Mouse (Mus musculus) heart, embryonic 10.5 days (tissue): ENCODE data around the gene Plk3. TPM values are rescaled to one million over a fixed set of nuclear protein-coding genes. Genes with fewer than 3 reads are reported as not detected.

Experiments
- DNase-seq: peaks from one replicate; pipeline ENCODE4 v3.0.0-alpha.2; 2017; ENCODE audit warnings: low spot score
- H3K27ac ChIP-seq: fragments of 300-500 bp; sonication (generic); 2 replicates; pipeline ENCODE4 v1.5.1; 2016; ENCODE audit warnings: mild to moderate bottlenecking
- H3K27me3 ChIP-seq: fragments of 300-500 bp; sonication (generic); 2 replicates; pipeline ENCODE4 v1.6.1; 2016; ENCODE audit warnings: mild to moderate bottlenecking; ENCODE audit not compliant: poor library complexity, insufficient read depth, severe bottlenecking
- H3K36me3 ChIP-seq: fragments of 300-500 bp; sonication (generic); 2 replicates; pipeline ENCODE4 v1.6.1; 2016; ENCODE audit warnings: mild to moderate bottlenecking, moderate library complexity
- H3K4me1 ChIP-seq: fragments of 300-500 bp; sonication (generic); 2 replicates; pipeline ENCODE4 v1.6.1; 2016; ENCODE audit warnings: mild to moderate bottlenecking
- H3K4me3 ChIP-seq: fragments of 300-500 bp; sonication (generic); 2 replicates; pipeline ENCODE4 v1.5.1; 2016; ENCODE audit warnings: mild to moderate bottlenecking, moderate library complexity
- H3K9me3 ChIP-seq: fragments of 300-500 bp; sonication (generic); 2 replicates; pipeline ENCODE4 v1.6.1; 2016; ENCODE audit warnings: mild to moderate bottlenecking, moderate library complexity
- WGBS: fragments of 180-500 bp; shearing (Covaris S2); methylation state at CpG from one replicate; pipeline ENCODE4 v1.1.7; 2016; 5-methylcytosine and 5-hydroxymethylcytosine counted together
- polyA plus RNA-seq: library from polyadenylated mRNA; unstranded; fragments of >200 nt; fragmentation: Nextera tagmentation; extraction: Ambion mirVana; gene quantifications from 2 replicates; pipeline ENCODE4 v1.2.1, GENCODE M21; 2016

Plk3 gene
- polyA plus RNA-seq, 1 experiment from 2014 or later = 2.4 TPM

GRCm38 (mm10) chr4:117149291-117150211, 15.8 kb upstream of the Plk3 start:
- WGBS = 68% methylated on average over 6 of the region's 6 CpGs
- H3K36me3 ChIP-seq = peaks cover 64% of the 10 kb centered on the region
- no peaks in the 10 kb centered on the region for H3K9me3 ChIP-seq
- no peak overlapping the region for H3K27ac ChIP-seq
- no peaks in the 10 kb centered on the region for H3K27me3 ChIP-seq
- no peak for DNase-seq
- H3K4me1 ChIP-seq = peaks cover 22% of the 10 kb centered on the region; the same call in 1 of the 2 replicates
- no peak overlapping the region for H3K4me3 ChIP-seq

DNA sequence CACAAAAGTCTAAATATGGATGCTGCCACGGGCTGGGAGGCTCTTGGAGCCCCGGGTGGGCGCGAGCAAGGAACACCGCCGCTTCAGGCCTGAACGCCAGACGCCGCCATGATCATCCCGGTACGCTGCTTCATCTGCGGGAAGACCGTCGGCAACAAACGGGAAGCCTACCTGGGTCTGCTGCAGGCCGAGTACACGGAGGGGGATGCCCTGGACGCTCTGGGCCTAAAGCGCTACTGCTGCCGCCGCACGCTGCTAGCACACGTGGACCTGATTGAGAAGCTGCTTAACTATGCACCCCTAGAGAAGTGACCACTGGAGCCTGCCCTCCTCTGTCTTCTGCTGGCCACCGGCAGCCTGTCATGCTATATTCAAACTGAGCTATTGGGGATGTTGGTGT, 15.1 kb upstream of the Plk3 start:
- 69% methylated on average over 24 of the region's 24 CpGs for WGBS
- no peaks in the 10 kb centered on the region for H3K27me3 ChIP-seq
- no peaks in the 10 kb centered on the region for H3K9me3 ChIP-seq
- H3K27ac ChIP-seq = no peak overlapping the region
- peaks cover 56% of the 10 kb centered on the region for H3K36me3 ChIP-seq
- peaks cover 15% of the 10 kb centered on the region; the same call in 1 of the 2 replicates for H3K4me1 ChIP-seq
- peak; percentile 75 for DNase-seq
- H3K4me3 ChIP-seq = no peak overlapping the region

GRCm38 (mm10) chr4:117148047-117148713, 14.4 kb upstream of the Plk3 start:
- Histone ChIP-seq H3K27me3 (no peaks in the 10 kb centered on the region), H3K4me3 (no peak overlapping the region), H3K36me3 (peaks cover 50% of the 10 kb centered on the region), H3K4me1 (peaks cover 10% of the 10 kb centered on the region; the same call in 1 of the 2 replicates), H3K27ac (no peak overlapping the region), H3K9me3 (no peaks in the 10 kb centered on the region)
- DNase-seq = peak; percentile 75
- WGBS = 85% methylated on average over 18 of the region's 18 CpGs

GRCm38 (mm10) chr4:117146176-117146575, 12.4 kb upstream of the Plk3 start:
- 31% methylated on average over 15 of the region's 15 CpGs for WGBS
- peaks cover 32% of the 10 kb centered on the region for H3K36me3 ChIP-seq
- no peaks in the 10 kb centered on the region for H3K27me3 ChIP-seq
- H3K27ac ChIP-seq = no peak overlapping the region
- peaks cover 3% of the 10 kb centered on the region; the same call in 1 of the 2 replicates for H3K4me1 ChIP-seq
- H3K4me3 ChIP-seq = no peak overlapping the region
- peak; percentile 89 for DNase-seq
- H3K9me3 ChIP-seq = no peaks in the 10 kb centered on the region

DNA sequence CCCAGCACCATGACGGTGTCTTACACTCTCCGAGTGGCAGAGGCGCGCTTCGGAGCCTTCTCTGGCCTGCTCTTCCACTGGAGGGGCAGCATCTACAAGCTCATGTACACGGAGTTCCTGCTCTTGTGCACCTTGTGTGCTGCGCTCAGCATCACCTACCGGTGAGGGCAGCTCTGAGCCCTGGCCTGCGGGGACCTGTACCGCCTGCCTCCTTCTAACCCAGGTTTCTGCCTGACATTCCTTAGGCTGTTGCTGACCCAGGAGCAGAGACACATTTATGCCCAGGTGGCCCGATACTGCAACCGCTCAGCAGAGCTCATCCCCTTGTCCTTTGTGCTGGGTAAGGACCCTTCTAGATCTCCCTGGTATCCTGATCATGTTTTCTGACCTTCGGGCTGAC, 11.5 kb upstream of the Plk3 start:
- no peaks in the 10 kb centered on the region for H3K9me3 ChIP-seq
- H3K27ac ChIP-seq = no peak overlapping the region
- no peak overlapping the region for H3K4me3 ChIP-seq
- DNase-seq = no peak
- H3K4me1 ChIP-seq = peaks cover 3% of the 10 kb centered on the region; the same call in 1 of the 2 replicates
- 86% methylated on average over 13 of the region's 13 CpGs for WGBS
- peaks cover 22% of the 10 kb centered on the region for H3K36me3 ChIP-seq
- no peaks in the 10 kb centered on the region for H3K27me3 ChIP-seq

- WGBS = 49% methylated on average over 7 of the region's 7 CpGs
- no peak for DNase-seq
- Histone ChIP-seq H3K4me1 (peaks cover 5% of the 10 kb centered on the region; the same call in 1 of the 2 replicates), H3K36me3 (peaks cover 2% of the 10 kb centered on the region; the same call in 1 of the 2 replicates), H3K9me3 (no peaks in the 10 kb centered on the region), H3K27me3 (no peaks in the 10 kb centered on the region), H3K4me3 (no peak overlapping the region), H3K27ac (no peak overlapping the region)
Measured at GRCm38 (mm10) chr4:117143023-117143422, 9.3 kb upstream of the Plk3 start.

DNA sequence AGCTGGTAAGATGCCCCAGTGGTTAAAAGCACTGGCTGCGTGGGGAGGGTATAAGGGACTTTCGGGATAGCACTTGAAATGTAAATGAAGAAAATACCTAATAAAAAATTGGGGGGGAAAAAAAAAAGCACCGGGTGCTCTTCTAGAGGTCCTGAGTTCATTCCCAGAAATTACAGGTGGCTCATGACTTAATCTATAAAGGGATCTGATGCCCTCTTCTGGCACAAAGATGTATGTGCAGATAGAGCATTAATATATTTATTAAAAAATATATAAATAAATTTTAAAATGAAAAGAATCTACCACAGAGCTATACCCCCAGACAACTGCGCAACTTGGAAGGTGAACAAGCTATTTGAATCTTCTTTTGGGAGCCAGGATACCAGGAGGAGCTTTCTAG, 6.8 kb upstream of the Plk3 start:
- H3K27ac ChIP-seq = no peak overlapping the region
- H3K4me3 ChIP-seq = no peak overlapping the region
- H3K4me1 ChIP-seq = peaks cover 5% of the 10 kb centered on the region; the same call in 1 of the 2 replicates
- 42% methylated on average over 4 of the region's 4 CpGs for WGBS
- no peaks in the 10 kb centered on the region for H3K9me3 ChIP-seq
- H3K27me3 ChIP-seq = no peaks in the 10 kb centered on the region
- DNase-seq = no peak
- no peaks in the 10 kb centered on the region for H3K36me3 ChIP-seq

GRCm38 (mm10) chr4:117139217-117139612, 5.5 kb upstream of the Plk3 start:
- H3K4me1 ChIP-seq = peaks cover 9% of the 10 kb centered on the region; the same call in 1 of the 2 replicates
- no peaks in the 10 kb centered on the region for H3K9me3 ChIP-seq
- no peak overlapping the region for H3K27ac ChIP-seq
- no peak for DNase-seq
- WGBS = 2% methylated on average over 2 of the region's 2 CpGs
- H3K36me3 ChIP-seq = no peaks in the 10 kb centered on the region
- H3K4me3 ChIP-seq = no peak overlapping the region
- no peaks in the 10 kb centered on the region for H3K27me3 ChIP-seq

DNA sequence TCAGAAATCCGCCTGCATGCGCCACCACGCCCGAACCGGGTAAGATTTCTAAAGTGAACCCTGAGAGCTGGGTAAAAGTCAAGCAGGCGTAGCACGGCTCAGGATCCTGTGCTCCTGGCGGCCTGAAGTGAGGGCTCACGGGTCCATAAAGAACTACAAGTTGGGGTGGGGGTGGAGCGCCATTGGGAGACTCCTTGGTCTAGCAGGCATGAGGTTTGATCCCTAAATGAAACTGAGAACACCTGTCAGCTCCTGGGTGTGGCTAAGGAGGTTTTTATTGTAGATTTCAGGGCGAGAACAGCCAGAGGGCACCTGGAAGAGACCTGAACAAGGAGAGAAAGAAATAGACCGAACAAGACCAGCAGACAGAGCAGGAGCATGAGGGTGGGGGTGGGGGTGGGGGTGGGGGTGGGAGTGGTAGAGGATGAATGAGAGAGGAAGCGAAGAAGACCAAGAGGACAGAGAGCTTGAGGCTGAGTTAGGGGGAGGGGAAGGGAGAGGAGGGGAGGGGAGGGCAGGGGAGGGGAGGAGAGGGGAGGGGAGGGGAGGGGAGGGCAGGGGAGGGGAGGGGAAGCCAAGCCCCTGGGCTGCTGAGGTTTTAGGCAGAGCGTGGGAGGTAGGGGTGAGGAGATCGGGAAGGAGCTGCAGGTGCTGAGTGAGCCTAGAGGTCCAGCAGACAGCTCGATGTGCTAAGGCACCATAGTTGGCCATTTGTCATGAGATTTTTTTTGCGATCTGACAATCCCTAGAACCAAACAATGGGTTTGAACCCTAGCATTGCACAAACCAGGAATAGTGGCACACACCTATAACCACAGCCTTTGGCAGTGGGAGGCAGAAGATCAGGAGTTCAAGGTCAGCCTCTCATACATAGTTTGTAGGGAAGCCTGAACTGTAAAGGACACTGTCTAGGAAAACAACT, 4.8 kb upstream of the Plk3 start:
- H3K9me3 ChIP-seq = no peaks in the 10 kb centered on the region
- no peak for DNase-seq
- WGBS = 60% methylated on average over 16 of the region's 17 CpGs
- H3K27me3 ChIP-seq = peaks cover 2% of the 10 kb centered on the region; the same call in 1 of the 2 replicates
- no peak overlapping the region for H3K27ac ChIP-seq
- H3K36me3 ChIP-seq = no peaks in the 10 kb centered on the region
- no peak overlapping the region for H3K4me3 ChIP-seq
- peaks cover 11% of the 10 kb centered on the region; the same call in 1 of the 2 replicates for H3K4me1 ChIP-seq

GRCm38 (mm10) chr4:117136034-117136433, 2.3 kb upstream of the Plk3 start:
- DNase-seq = no peak
- Histone ChIP-seq H3K4me3 (no peak overlapping the region), H3K36me3 (0 out of 2 replicates have a peak, but pooled peaks cover 4% of the 10 kb centered on the region), H3K27me3 (peaks cover 27% of the 10 kb centered on the region), H3K9me3 (no peaks in the 10 kb centered on the region), H3K27ac (no peak overlapping the region), H3K4me1 (peaks cover 31% of the 10 kb centered on the region)
- WGBS = 29% methylated on average over 8 of the region's 8 CpGs

DNA sequence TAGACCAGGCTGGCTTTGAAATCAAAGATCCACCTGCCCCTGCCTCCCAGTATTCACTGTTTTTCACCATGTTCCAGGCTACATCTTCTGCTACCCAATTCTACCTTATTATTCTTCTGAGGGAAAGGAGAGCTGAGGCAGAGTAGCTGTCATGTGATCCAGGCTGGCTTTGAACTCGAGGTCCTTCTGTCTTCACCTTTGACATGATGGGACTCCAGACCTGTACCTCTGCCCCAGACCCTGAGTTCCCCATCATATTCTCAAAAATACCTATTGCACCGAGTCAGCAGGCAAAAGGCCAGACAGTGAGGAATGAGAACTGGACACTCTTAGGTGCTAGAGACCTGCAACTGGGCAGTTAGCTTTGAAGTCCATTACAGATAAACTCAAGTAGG, 835 bp upstream of the Plk3 start:
- H3K4me3 ChIP-seq = peak overlapping the region; percentile 82
- WGBS = 33% methylated on average over 2 of the region's 2 CpGs
- H3K4me1 ChIP-seq = peaks cover 33% of the 10 kb centered on the region
- 0 out of 2 replicates have a peak, but pooled peaks cover 6% of the 10 kb centered on the region for H3K36me3 ChIP-seq
- no peaks in the 10 kb centered on the region for H3K9me3 ChIP-seq
- H3K27me3 ChIP-seq = peaks cover 41% of the 10 kb centered on the region
- no peak for DNase-seq
- H3K27ac ChIP-seq = peak overlapping the region; percentile 85; the same call in 1 of the 2 replicates

GRCm38 (mm10) chr4:117133366-117133796, 382 bp downstream of the Plk3 start:
- Histone ChIP-seq H3K27ac (peak overlapping the region; percentile 85), H3K27me3 (peaks cover 41% of the 10 kb centered on the region), H3K9me3 (no peaks in the 10 kb centered on the region), H3K4me3 (peak overlapping the region; percentile 82), H3K4me1 (peaks cover 30% of the 10 kb centered on the region), H3K36me3 (peaks cover 7% of the 10 kb centered on the region; the same call in 1 of the 2 replicates)
- under 1% methylated on average over 42 of the region's 42 CpGs for WGBS
- DNase-seq = no peak
